Mouse (Mus musculus) cortical plate, adult 2 months (tissue): ENCODE results near the gene Nutm1. TPM values are rescaled to one million over a fixed set of nuclear protein-coding genes. Genes with fewer than 3 reads are reported as not detected.

ENCODE experiments used
- H3K27ac ChIP-seq: fragments of 200-500 bp; 2 replicates; pipeline ENCODE4 v1.5.1; 2012; ENCODE audit warnings: low read length, control low read depth, inconsistent platforms; ENCODE audit not compliant: insufficient read depth
- H3K4me1 ChIP-seq: fragments of 200-500 bp; 2 replicates; pipeline ENCODE4 v1.6.1; 2011; ENCODE audit warnings: low read length; ENCODE audit not compliant: control insufficient read depth, insufficient read depth
- H3K4me3 ChIP-seq: fragments of 200-500 bp; 2 replicates; pipeline ENCODE4 v1.5.1; 2011; ENCODE audit warnings: mild to moderate bottlenecking, low read length, control low read depth; ENCODE audit not compliant: insufficient read depth
- CTCF ChIP-seq: fragments of 200-500 bp; IDR thresholded peaks from 2 replicates; pipeline ENCODE4 v1.5.1; 2011; ENCODE audit warnings: mild to moderate bottlenecking, control low read depth, low read length; ENCODE audit not compliant: insufficient read depth; ENCODE audit errors: extremely low read depth
- POLR2A ChIP-seq: fragments of 200-500 bp; IDR thresholded peaks from 2 replicates; pipeline ENCODE4 v1.6.1; 2011; ENCODE audit warnings: mild to moderate bottlenecking, low read length, control low read depth; ENCODE audit not compliant: insufficient read depth; ENCODE audit errors: extremely low read depth
- polyA plus RNA-seq: library from polyadenylated mRNA; depleted of rRNA; stranded (reverse); fragments of >200 nt; gene quantifications from 2 replicates; pipeline ENCODE4 v1.2.3, GENCODE M21; 2012

Nutm1 gene
- polyA plus RNA-seq, 1 experiment, result 0.10 TPM

DNA sequence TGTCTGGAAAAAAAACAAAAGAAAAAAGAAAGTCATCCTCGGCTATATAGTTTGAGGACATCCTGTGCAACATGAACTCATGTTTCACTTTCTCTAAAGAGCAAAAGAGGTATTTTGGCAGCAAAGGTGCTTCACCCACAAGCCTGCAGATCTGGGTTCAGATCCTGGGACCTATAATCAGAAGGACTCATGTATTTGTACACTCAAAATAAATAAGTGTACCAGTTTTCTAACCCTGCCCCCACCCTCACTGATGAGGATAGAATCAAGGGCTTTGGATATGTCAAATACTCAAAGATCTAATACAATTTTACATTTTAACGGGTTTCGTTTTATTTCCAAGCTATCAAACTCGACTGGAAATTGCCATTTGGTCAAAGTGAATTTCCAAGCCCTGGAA, 5.3 kb upstream of the Nutm1 start:
- TF ChIP-seq CTCF (no peak), POLR2A (no peak)
- no peak overlapping the region for H3K4me3 ChIP-seq
- no peak overlapping the region for H3K27ac ChIP-seq
- no peaks in the 10 kb centered on the region; the same call in 1 of the 2 replicates for H3K4me1 ChIP-seq

DNA sequence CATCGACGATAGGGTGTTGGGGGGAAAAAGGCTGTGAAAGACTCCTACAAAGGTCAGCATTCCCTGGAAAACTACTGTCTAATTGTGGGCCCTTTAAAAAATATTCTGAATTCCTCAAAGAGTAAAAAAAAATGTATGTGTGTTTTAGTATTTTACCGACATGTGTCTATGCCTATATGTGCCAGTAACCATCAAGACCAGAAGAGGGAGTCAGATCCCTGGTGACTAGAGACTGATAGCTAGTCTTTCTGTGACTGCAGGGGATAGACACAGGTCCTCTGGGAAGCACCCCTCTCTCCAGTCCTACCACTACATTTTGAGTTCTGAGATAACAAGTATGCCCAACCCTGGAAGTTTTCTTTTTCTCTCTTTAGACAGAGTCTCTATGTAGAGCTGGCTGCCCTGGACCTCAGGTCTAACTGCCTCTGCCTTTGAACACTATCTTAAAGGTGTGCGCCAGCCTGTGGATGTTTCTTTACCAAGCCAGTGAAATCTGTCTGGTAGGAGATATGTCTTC, 3.7 kb upstream of the Nutm1 start:
- Histone ChIP-seq H3K27ac (no peak overlapping the region), H3K4me1 (no peaks in the 10 kb centered on the region; the same call in 1 of the 2 replicates), H3K4me3 (peak overlapping the region; percentile 51)
- TF ChIP-seq POLR2A, result no peak
- peak; percentile 23; the same call in 1 of the 2 replicates for TF ChIP-seq CTCF

DNA sequence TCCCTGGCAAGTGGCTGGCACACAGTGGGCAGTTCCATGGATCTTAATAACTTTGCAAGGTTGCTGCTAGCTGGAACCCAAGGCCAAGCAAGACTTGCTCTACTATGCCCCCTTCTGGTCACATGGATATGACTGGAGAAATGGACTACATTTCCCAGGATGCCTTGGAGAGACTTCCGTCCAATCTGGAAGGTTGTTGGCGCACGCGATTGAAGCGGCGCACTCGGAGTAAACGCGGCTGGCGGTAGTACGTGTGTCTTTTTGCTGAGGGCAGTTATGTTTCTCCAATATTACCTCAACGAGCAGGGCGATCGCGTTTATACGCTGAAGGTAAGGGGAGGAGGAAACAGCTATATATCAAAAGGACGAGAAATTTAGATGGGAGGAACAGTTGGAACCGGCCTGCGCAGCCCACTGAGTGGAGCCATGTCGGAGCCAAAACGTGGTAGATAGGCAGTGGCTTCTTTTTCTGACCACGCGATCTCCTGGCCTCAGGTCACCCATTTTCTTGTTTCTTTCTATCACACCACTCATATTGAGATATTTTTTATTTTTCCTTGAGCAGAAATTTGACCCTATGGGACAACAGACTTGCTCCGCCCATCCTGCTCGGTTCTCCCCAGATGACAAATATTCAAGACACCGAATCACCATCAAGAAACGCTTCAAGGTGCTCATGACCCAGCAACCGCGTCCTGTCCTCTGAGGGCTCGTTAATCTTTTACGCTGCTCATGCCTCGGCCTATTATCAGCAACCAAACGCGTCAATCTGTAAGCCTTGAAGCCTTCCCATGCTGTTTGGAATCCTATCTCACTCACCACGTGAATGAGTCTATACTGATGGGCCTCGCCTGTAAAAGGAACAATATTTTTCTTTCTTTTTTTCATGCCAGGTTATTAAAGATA, 2.9 kb upstream of the Nutm1 start, which contains the start of gene Nop10:
TSS of gene Nop10 (plus strand) at position 179 of the 906 bp plus-strand sequence.
- peak; percentile 83 for TF ChIP-seq CTCF
- peak; percentile 99 for TF ChIP-seq POLR2A
- Histone ChIP-seq H3K27ac (no peak within 1 kb of the TSS), H3K4me1 (no peaks in the 10 kb centered on the region; the same call in 1 of the 2 replicates), H3K4me3 (peak within 1 kb of the TSS; percentile 51)

DNA sequence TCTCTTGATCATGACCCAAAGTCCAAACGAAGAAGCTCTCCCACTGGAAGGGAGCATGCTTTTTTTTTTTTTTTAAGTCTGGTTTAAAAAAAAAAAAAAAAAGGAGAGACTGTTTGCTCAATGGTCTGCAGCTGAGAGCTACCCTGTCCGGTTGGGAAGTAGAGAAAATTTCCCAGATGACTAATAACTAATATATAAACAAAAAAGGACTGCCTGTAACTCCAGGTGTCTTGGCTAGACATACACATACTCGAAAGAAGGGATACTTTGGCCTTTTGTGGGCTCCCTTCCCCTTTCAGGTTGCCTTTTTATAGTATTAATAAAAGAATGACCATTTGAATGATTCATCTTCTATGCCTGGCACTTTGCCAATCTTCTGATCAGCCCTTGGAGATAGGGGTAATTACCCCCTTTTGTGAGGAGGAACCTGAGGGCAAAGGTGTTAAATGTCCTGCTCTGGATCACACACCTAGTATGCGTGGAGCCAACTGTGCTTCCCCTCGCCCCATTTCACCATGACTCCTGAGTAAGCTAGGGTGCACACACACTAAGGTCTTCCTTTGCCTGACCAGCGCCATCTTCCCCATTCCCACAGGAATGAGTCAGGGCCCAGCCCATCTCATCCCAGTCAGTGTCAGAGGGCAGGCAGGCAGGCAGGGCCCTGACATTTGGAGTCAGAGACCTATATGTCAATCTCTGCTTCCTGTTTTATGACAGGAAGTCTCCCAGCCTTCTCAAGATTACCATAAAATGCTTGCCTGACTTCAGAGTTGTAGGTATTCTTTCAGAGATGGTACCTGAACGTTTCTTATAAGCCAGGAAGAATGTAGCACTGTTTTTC, 4.2 kb downstream of the Nutm1 start:
- TF ChIP-seq CTCF, result no peak
- H3K4me3 ChIP-seq, result no peak overlapping the region
- peaks cover 3% of the 10 kb centered on the region; the same call in 1 of the 2 replicates for H3K4me1 ChIP-seq
- H3K27ac ChIP-seq, result no peak overlapping the region

DNA sequence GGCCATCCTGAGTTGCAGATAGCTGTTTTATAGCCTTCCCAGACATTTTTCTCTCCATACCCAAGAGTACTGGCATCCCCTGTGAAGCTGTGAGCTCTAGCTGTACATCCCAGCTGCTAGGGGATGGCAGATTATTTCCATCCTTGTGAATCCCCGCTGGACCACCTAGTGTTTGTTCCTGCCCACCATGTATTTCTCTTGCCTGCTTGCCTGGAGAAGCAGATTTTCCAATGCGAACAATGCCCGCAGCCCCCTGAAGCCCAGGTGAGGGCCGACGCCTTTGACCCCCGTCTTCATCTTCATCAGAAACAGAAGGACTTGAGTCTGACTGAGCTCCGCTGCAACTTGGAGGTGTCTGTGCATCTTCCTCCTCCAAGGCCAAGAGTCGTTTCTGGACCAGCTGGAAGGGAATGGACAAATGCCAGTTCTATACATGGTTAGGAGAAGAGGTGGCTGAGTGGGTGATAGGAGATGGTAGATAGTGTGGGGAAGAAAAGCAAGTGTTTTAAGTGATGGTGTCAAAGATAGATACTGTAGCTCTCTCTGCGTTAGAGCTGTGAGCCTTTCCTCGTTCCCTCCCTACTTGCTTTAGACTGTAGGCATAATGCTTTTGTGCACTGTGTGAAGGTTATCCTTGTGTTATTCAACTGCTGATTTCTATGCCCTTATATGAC, 9.2 kb downstream of the Nutm1 start:
- H3K27ac ChIP-seq, result peak overlapping the region; percentile 85
- H3K4me3 ChIP-seq, result no peak overlapping the region
- no peak for TF ChIP-seq CTCF
- TF ChIP-seq POLR2A, result peak; percentile 57; the same call in 1 of the 2 replicates
- peaks cover 3% of the 10 kb centered on the region; the same call in 1 of the 2 replicates for H3K4me1 ChIP-seq

DNA sequence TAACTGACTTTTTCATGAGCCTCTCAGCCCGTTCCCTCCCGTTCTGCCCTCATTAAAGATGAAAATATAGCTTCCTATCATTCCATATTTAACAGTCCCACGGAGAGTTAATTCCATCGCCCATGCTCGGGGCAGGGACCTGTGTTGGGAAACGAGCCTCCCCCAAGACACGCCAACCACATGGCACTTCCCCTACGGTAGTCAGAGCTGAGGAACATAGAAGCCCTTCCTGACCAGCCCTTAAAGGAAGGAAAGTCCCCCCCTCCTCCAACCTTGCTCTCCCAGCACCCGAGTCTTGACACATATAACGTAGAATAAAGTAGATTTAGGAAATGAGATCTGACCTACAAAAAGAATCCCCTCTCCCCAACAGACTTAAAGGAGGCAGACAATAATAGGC, 11.8 kb downstream of the Nutm1 start:
- no peak; the same call in 1 of the 2 replicates for TF ChIP-seq POLR2A
- TF ChIP-seq CTCF, result no peak
- Histone ChIP-seq H3K4me1 (peaks cover 3% of the 10 kb centered on the region; the same call in 1 of the 2 replicates), H3K27ac (no peak overlapping the region), H3K4me3 (no peak overlapping the region)

- H3K27ac ChIP-seq, result no peak overlapping the region
- TF ChIP-seq CTCF, result no peak
Observed at GRCm38 (mm10) chr2:112246193-112246592, 12.9 kb downstream of the Nutm1 start.

DNA sequence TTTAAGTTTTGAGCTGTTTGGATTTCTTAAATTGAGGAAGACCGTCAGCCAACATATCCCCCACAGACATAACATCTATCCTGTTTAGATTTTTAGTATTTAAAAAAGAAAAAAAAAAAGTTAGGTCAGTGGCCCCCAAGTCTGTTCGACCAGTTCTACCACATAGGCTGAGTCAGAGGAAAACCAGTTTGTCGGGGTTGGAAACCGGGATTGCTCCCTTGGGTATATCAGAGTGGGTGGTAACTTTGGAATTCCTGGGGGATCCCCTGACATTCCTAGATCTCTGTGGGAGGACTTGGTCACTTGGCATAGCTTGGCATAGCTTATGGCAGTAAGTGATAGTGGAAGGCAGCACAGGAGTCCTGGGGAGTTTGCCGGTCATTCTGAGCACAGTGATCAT, 13.8 kb downstream of the Nutm1 start:
- TF ChIP-seq POLR2A (no peak), CTCF (no peak)
- Histone ChIP-seq H3K4me1 (no peaks in the 10 kb centered on the region; the same call in 1 of the 2 replicates), H3K27ac (no peak overlapping the region), H3K4me3 (no peak overlapping the region)

More at GRCm38 (mm10) chr2:112246193-112246592, 12.9 kb downstream of the Nutm1 start:
- H3K4me3 ChIP-seq, result no peak overlapping the region
- peaks cover 3% of the 10 kb centered on the region; the same call in 1 of the 2 replicates for H3K4me1 ChIP-seq

GRCm38 (mm10) chr2:112241787-112242186, 17.3 kb downstream of the Nutm1 start:
- H3K4me3 ChIP-seq, result peak overlapping the region; percentile 88; the same call in 1 of the 2 replicates
- no peaks in the 10 kb centered on the region; the same call in 1 of the 2 replicates for H3K4me1 ChIP-seq
- TF ChIP-seq CTCF (no peak), POLR2A (no peak)
- H3K27ac ChIP-seq, result no peak overlapping the region
